Mouse (Mus musculus) forebrain, embryonic 14.5 days (tissue): ENCODE results near the gene Lingo1. TPM values are rescaled to one million over a fixed set of nuclear protein-coding genes. Genes with fewer than 3 reads are reported as not detected.

Experiments
- ATAC-seq: fragments of 200-750 bp; cut with Nextera tagmentation; 2 replicates; pipeline ENCODE4 v1.8.0; 2017; ENCODE audit warnings: mild to moderate bottlenecking, moderate library complexity
- DNase-seq: peaks from one replicate; pipeline ENCODE4 v3.0.0-alpha.2; 2015; ENCODE audit warnings: low spot score
- H3K27ac ChIP-seq: fragments of 300-500 bp; sonication (generic); 2 replicates; pipeline ENCODE4 v1.5.1; 2014; ENCODE audit warnings: low read depth, mild to moderate bottlenecking, control low read depth, low read length, moderate library complexity
- H3K27me3 ChIP-seq: fragments of 300-500 bp; sonication (generic); replicated peaks from 2 replicates; pipeline ENCODE4 v1.6.1; 2014; ENCODE audit warnings: low read length, control low read depth, mixed read lengths; ENCODE audit not compliant: control insufficient read depth, insufficient read depth
- H3K36me3 ChIP-seq: fragments of 300-500 bp; sonication (generic); 2 replicates; pipeline ENCODE4 v1.6.1; 2014; ENCODE audit warnings: low read length, control low read depth; ENCODE audit not compliant: control insufficient read depth, insufficient read depth
- H3K4me1 ChIP-seq: fragments of 300-500 bp; sonication (generic); 2 replicates; pipeline ENCODE4 v1.6.1; 2014; ENCODE audit warnings: antibody characterized with exemption, low read length, control low read depth; ENCODE audit not compliant: control insufficient read depth, insufficient read depth
- H3K4me2 ChIP-seq: fragments of 300-500 bp; sonication (generic); 2 replicates; pipeline ENCODE4 v1.6.1; 2014; ENCODE audit warnings: mild to moderate bottlenecking, control low read depth, low read length
- H3K4me3 ChIP-seq: fragments of 300-500 bp; sonication (generic); 2 replicates; pipeline ENCODE4 v1.5.1; 2014; ENCODE audit warnings: low read depth, low read length, control low read depth
- H3K9ac ChIP-seq: fragments of 300-500 bp; sonication (generic); 2 replicates; pipeline ENCODE4 v1.6.1; 2014; ENCODE audit warnings: mild to moderate bottlenecking, low read length, control low read depth, moderate library complexity
- H3K9me3 ChIP-seq: fragments of 300-500 bp; sonication (generic); replicated peaks from 2 replicates; pipeline ENCODE4 v1.6.1; 2016; ENCODE audit warnings: low read length, control low read depth, mixed read lengths; ENCODE audit not compliant: control insufficient read depth
- WGBS: fragments of 180-500 bp; shearing (Covaris S2); extraction: QIAGEN DNeasy Blood & Tissue Kit; methylation state at CpG from one replicate; pipeline ENCODE4 v1.1.7; 2014; 5-methylcytosine and 5-hydroxymethylcytosine counted together
- polyA plus RNA-seq: library from polyadenylated mRNA; unstranded; fragments of >200 nt; fragmentation: Nextera tagmentation; extraction: Ambion mirVana; gene quantifications from 2 replicates; pipeline ENCODE4 v1.2.1, GENCODE M21; 2014

The Lingo1 gene
- polyA plus RNA-seq, 1 experiment from 2014 or later: 19.0 TPM

- Histone ChIP-seq H3K4me2 (no peak overlapping the region), H3K36me3 (no peaks in the 10 kb centered on the region), H3K9ac (no peak overlapping the region), H3K9me3 (no peaks in the 10 kb centered on the region), H3K27ac (no peak overlapping the region), H3K4me3 (no peak overlapping the region), H3K4me1 (peaks cover 10% of the 10 kb centered on the region), H3K27me3 (no peaks in the 10 kb centered on the region)
- DNase-seq: no peak
- no peak for ATAC-seq
- 79% methylated on average over 3 of the region's 3 CpGs for WGBS
Measured at GRCm38 (mm10) chr9:56661217-56661840, 134.9 kb downstream of the Lingo1 start.

GRCm38 (mm10) chr9:56658580-56658979 lies 137.7 kb downstream of the Lingo1 start:
- Histone ChIP-seq H3K9me3 (no peaks in the 10 kb centered on the region), H3K27me3 (no peaks in the 10 kb centered on the region), H3K9ac (no peak overlapping the region), H3K4me2 (no peak overlapping the region), H3K4me1 (peaks cover 22% of the 10 kb centered on the region), H3K4me3 (no peak overlapping the region), H3K36me3 (no peaks in the 10 kb centered on the region), H3K27ac (peak overlapping the region; percentile 17; the same call in 1 of the 2 replicates)
- ATAC-seq (no peak), DNase-seq (no peak)
- 82% methylated on average over 4 of the region's 4 CpGs for WGBS

GRCm38 (mm10) chr9:56657996-56658398 lies 138.3 kb downstream of the Lingo1 start:
- Histone ChIP-seq H3K36me3 (no peaks in the 10 kb centered on the region), H3K9me3 (no peaks in the 10 kb centered on the region), H3K27me3 (no peaks in the 10 kb centered on the region), H3K27ac (peak overlapping the region; percentile 61; the same call in 1 of the 2 replicates), H3K4me1 (peaks cover 22% of the 10 kb centered on the region), H3K9ac (no peak overlapping the region), H3K4me3 (no peak overlapping the region), H3K4me2 (no peak overlapping the region)
- WGBS: 61% methylated on average over 6 of the region's 6 CpGs
- ATAC-seq (peak; percentile 67), DNase-seq (peak; percentile 79)

- Histone ChIP-seq H3K36me3 (no peaks in the 10 kb centered on the region), H3K9me3 (no peaks in the 10 kb centered on the region), H3K27ac (peak overlapping the region; percentile 61; the same call in 1 of the 2 replicates), H3K9ac (no peak overlapping the region), H3K4me3 (no peak overlapping the region), H3K4me2 (no peak overlapping the region), H3K4me1 (peaks cover 20% of the 10 kb centered on the region), H3K27me3 (no peaks in the 10 kb centered on the region)
- DNase-seq: peak; percentile 57
- no peak; the same call in 1 of the 2 replicates for ATAC-seq
- 59% methylated on average over 16 of the region's 16 CpGs for WGBS
Measured at GRCm38 (mm10) chr9:56656766-56657542, 139.3 kb downstream of the Lingo1 start.

- H3K36me3 ChIP-seq: no peaks in the 10 kb centered on the region
- peaks cover 20% of the 10 kb centered on the region for H3K4me1 ChIP-seq
- H3K4me3 ChIP-seq: no peak overlapping the region
- 0 out of 2 replicates have a peak, but pooled peaks cover 1% of the 10 kb centered on the region for H3K27me3 ChIP-seq
- H3K9me3 ChIP-seq: no peaks in the 10 kb centered on the region
- H3K27ac ChIP-seq: no peak overlapping the region
- ATAC-seq: no peak
- DNase-seq: peak; percentile 39
- whole genome bisulfite sequencing: 49% methylated on average over 6 of the region's 6 CpGs
- no peak overlapping the region for H3K4me2 ChIP-seq
- H3K9ac ChIP-seq: no peak overlapping the region
Measured at GRCm38 (mm10) chr9:56655167-56655566, 141.1 kb downstream of the Lingo1 start.

GRCm38 (mm10) chr9:56652551-56652950 lies 143.7 kb downstream of the Lingo1 start:
- Histone ChIP-seq H3K4me2 (no peak overlapping the region), H3K4me1 (peaks cover 17% of the 10 kb centered on the region), H3K9ac (no peak overlapping the region), H3K27me3 (0 out of 2 replicates have a peak, but pooled peaks cover 8% of the 10 kb centered on the region), H3K4me3 (no peak overlapping the region), H3K9me3 (no peaks in the 10 kb centered on the region), H3K27ac (no peak overlapping the region), H3K36me3 (no peaks in the 10 kb centered on the region)
- ATAC-seq: no peak
- 38% methylated on average over 7 of the region's 7 CpGs for WGBS
- DNase-seq: peak; percentile 60

- WGBS: 23% methylated on average over 2 of the region's 2 CpGs
- Histone ChIP-seq H3K4me2 (no peak overlapping the region), H3K4me1 (peaks cover 12% of the 10 kb centered on the region), H3K36me3 (no peaks in the 10 kb centered on the region), H3K9me3 (no peaks in the 10 kb centered on the region), H3K9ac (no peak overlapping the region), H3K27ac (no peak overlapping the region), H3K27me3 (0 out of 2 replicates have a peak, but pooled peaks cover 13% of the 10 kb centered on the region), H3K4me3 (no peak overlapping the region)
- ATAC-seq (no peak), DNase-seq (no peak)
Measured at GRCm38 (mm10) chr9:56651586-56651985, 144.7 kb downstream of the Lingo1 start.

GRCm38 (mm10) chr9:56646227-56647025 lies 149.8 kb downstream of the Lingo1 start:
- Histone ChIP-seq H3K4me3 (no peak overlapping the region), H3K4me2 (no peak overlapping the region), H3K27ac (no peak overlapping the region), H3K4me1 (peaks cover 8% of the 10 kb centered on the region; the same call in 1 of the 2 replicates), H3K27me3 (peaks cover 29% of the 10 kb centered on the region; the same call in 1 of the 2 replicates), H3K36me3 (no peaks in the 10 kb centered on the region), H3K9me3 (no peaks in the 10 kb centered on the region), H3K9ac (no peak overlapping the region)
- WGBS: 87% methylated on average over 15 of the region's 15 CpGs
- no peak for DNase-seq
- ATAC-seq: no peak
